Mouse (Mus musculus): ENCODE data around the gene Impad1. TPM values are rescaled to one million over a fixed set of nuclear protein-coding genes. Genes with fewer than 3 reads are reported as not detected.

Gene Impad1
- polyA plus RNA-seq (2021; fragmentation: Nextera tagmentation) = 7.6 and 10.1 TPM in 2 replicates
- long read RNA-seq, experiment 1, full-length matches to known transcripts = 3 of 29 reads
- long read RNA-seq, experiment 1, partial matches to known transcripts = 0 of 29 reads
- long read RNA-seq, experiment 1, other reads (novel, unspliced or antisense) = 26 of 29 reads
- long read RNA-seq, experiment 2, full-length matches to known transcripts = 53 of 67 reads
- long read RNA-seq, experiment 2, partial matches to known transcripts = 2 of 67 reads
- long read RNA-seq, experiment 2, other reads (novel, unspliced or antisense) = 12 of 67 reads

GRCm38 (mm10) chr4:4792992-4793834 is at the start of gene Impad1:
Gene Impad1 (minus strand): TSS chr4:4793355.

Measured in layer of hippocampus, adult 6 months (tissue).